ENCODE assay signal across 8 mouse cellular contexts in the genomic region with DNA sequence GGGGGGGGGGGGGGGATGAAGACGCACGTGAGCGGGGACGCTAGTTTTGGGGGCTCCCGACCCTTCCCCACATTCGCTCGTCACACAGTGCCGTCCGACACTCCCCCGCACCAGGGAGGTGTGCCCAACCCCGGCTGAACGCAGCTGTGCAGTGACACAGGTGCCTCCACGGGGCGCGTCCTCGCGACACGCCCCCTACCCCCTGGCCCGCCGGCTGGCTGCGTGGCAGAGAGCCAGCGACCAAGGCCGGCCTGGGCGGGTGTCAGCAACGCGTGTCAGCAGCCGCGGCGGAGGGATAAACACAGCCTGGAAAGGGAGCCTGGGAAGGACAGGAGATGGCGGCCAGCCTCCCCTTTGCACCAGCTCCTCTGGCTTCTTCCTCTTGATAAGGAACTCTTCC. TPM values are rescaled to one million over a fixed set of nuclear protein-coding genes. Genes with fewer than 3 reads are reported as not detected.
DNase-seq lines count a peak whose midpoint lies in the region; ATAC-seq lines count a peak whose summit lies in the region.

No protein-coding gene starts in this region.

- intact Hi-C loops in heart, postnatal 10 days (cut with DNase I), result no loop called here

- H3K4me2 ChIP-seq in kidney, embryonic 14.5 days (replicated peaks; ENCODE audit: low read depth, low read length), result peak overlapping the region; percentile 96
- H3K4me2 ChIP-seq in liver, embryonic 12.5 days, result peak overlapping the region; percentile 84

- peaks cover 8% of the 10 kb centered on the region; the same call in 1 of the 2 replicates for H3K27me3 ChIP-seq in kidney, embryonic 14.5 days (ENCODE audit: control insufficient read depth, insufficient read depth, low read length)
- H3K27me3 ChIP-seq in liver, embryonic 12.5 days (replicated peaks), result peaks cover 97% of the 10 kb centered on the region

- no peak overlapping the region for H3K27ac ChIP-seq in kidney, embryonic 14.5 days (ENCODE audit: low read depth, low read length)
- no peak overlapping the region for H3K27ac ChIP-seq in brown adipose tissue, adult 24 weeks (replicated peaks; ENCODE audit: low read depth, low read length)
- no peak overlapping the region for H3K27ac ChIP-seq in liver, embryonic 12.5 days

- no peak for ATAC-seq in kidney, embryonic 14.5 days (ENCODE audit: low FRiP score, low TSS enrichment)
- no peak for ATAC-seq in liver, embryonic 12.5 days

- under 1% methylated on average over 28 of the region's 30 CpGs for WGBS in kidney, embryonic 14.5 days
- under 1% methylated on average over 29 of the region's 30 CpGs for WGBS in liver, embryonic 12.5 days (ENCODE audit: insufficient replicate concordance)

- peaks cover 66% of the 10 kb centered on the region for H3K4me1 ChIP-seq in kidney, embryonic 14.5 days (ENCODE audit: control insufficient read depth, insufficient read depth, low read length)
- H3K4me1 ChIP-seq in brown adipose tissue, adult 24 weeks (ENCODE audit: control insufficient read depth, insufficient read depth, insufficient read length, low read length), result peaks cover 3% of the 10 kb centered on the region
- peaks cover 83% of the 10 kb centered on the region for H3K4me1 ChIP-seq in liver, embryonic 12.5 days

- no peaks in the 10 kb centered on the region for H3K36me3 ChIP-seq in kidney, embryonic 14.5 days (ENCODE audit: control insufficient read depth, insufficient read depth, low read length)
- H3K36me3 ChIP-seq in liver, embryonic 12.5 days, result no peaks in the 10 kb centered on the region

- no peak for DNase-seq in kidney, adult 9 months
- peak; percentile 71 to 72 for DNase-seq in heart, postnatal 10 days
- DNase-seq in ovary, postnatal 14 days (ENCODE audit: low spot score), result peak; percentile 45
- DNase-seq in urinary bladder, adult 18-20 months (ENCODE audit: low spot score in 2 of 2), result no peak
- DNase-seq in left cerebral cortex, adult 9 months (ENCODE audit: low spot score in 2 of 2), result no peak

- H3K4me3 ChIP-seq in kidney, embryonic 14.5 days (ENCODE audit: low read length), result peak overlapping the region; percentile 51
- peak overlapping the region; percentile 51 for H3K4me3 ChIP-seq in brown adipose tissue, adult 24 weeks (ENCODE audit: insufficient read depth, low read depth, low read length)
- H3K4me3 ChIP-seq in liver, embryonic 12.5 days, result peak overlapping the region; percentile 48

- H3K9ac ChIP-seq in kidney, embryonic 14.5 days (ENCODE audit: low read depth, low read length), result peak overlapping the region; percentile 51; the same call in 1 of the 2 replicates
- peak overlapping the region; percentile 36; the same call in 1 of the 2 replicates for H3K9ac ChIP-seq in liver, embryonic 12.5 days

- H3K9me3 ChIP-seq in kidney, embryonic 14.5 days (ENCODE audit: control insufficient read depth, low read length), result no peaks in the 10 kb centered on the region
- H3K9me3 ChIP-seq in liver, embryonic 12.5 days (replicated peaks), result no peaks in the 10 kb centered on the region

RNA-seq across cellular contexts. Expression of gene Kcnh2, which starts 2.9 kb away (rescaled TPM):
- 4.6 and 5.7 TPM in 2 replicates for polyA plus RNA-seq in kidney, embryonic 14.5 days (2014; fragmentation: Nextera tagmentation; extraction: Ambion mirVana)
- 1.4 and 2.3 TPM in 2 replicates for polyA plus RNA-seq in brown adipose tissue, adult 24 weeks (2012; ENCODE audit: insufficient read depth, insufficient read length, missing spikeins)
- 10 to 100 TPM; 90.5 to 93.9 TPM for total RNA-seq in heart, postnatal 10 days (2021)
- 0.89 and 1.6 TPM in 2 replicates for polyA plus RNA-seq in liver, embryonic 12.5 days (2016; fragmentation: Nextera tagmentation; extraction: Ambion mirVana)

RNA-seq across cellular contexts. Expression of gene Nos3, which starts 16.1 kb away (rescaled TPM):
- polyA plus RNA-seq in kidney, embryonic 14.5 days (2014; fragmentation: Nextera tagmentation; extraction: Ambion mirVana), result 6.3 and 12.0 TPM in 2 replicates
- polyA plus RNA-seq in brown adipose tissue, adult 24 weeks (2012; ENCODE audit: insufficient read depth, insufficient read length, missing spikeins), result 10.2 and 11.2 TPM in 2 replicates
- 10 to 100 TPM; 44.0 to 44.4 TPM for total RNA-seq in heart, postnatal 10 days (2021)
- polyA plus RNA-seq in liver, embryonic 12.5 days (2016; fragmentation: Nextera tagmentation; extraction: Ambion mirVana), result 4.4 and 4.9 TPM in 2 replicates

RNA-seq across cellular contexts. Expression of gene Atg9b, which starts 43.4 kb away (rescaled TPM):
- polyA plus RNA-seq in kidney, embryonic 14.5 days (2014; fragmentation: Nextera tagmentation; extraction: Ambion mirVana), result 1.1 and 1.3 TPM in 2 replicates
- polyA plus RNA-seq in brown adipose tissue, adult 24 weeks (2012; ENCODE audit: insufficient read depth, insufficient read length, missing spikeins), result 5.8 and 6.2 TPM in 2 replicates
- under 1 TPM; 0.62 to 0.89 TPM for total RNA-seq in heart, postnatal 10 days (2021)
- polyA plus RNA-seq in liver, embryonic 12.5 days (2016; fragmentation: Nextera tagmentation; extraction: Ambion mirVana), result 0.47 and 0.93 TPM in 2 replicates

RNA-seq across cellular contexts. Expression of gene Abcb8, which starts 44.9 kb away (rescaled TPM):
- polyA plus RNA-seq in kidney, embryonic 14.5 days (2014; fragmentation: Nextera tagmentation; extraction: Ambion mirVana), result 44.9 and 55.0 TPM in 2 replicates
- 107 and 122 TPM in 2 replicates for polyA plus RNA-seq in brown adipose tissue, adult 24 weeks (2012; ENCODE audit: insufficient read depth, insufficient read length, missing spikeins)
- total RNA-seq in heart, postnatal 10 days (2021), result 10 to 100 TPM; 85.0 to 88.5 TPM
- 32.6 and 34.1 TPM in 2 replicates for polyA plus RNA-seq in liver, embryonic 12.5 days (2016; fragmentation: Nextera tagmentation; extraction: Ambion mirVana)

Comparison
In these comparisons a context has a peak if more than half of its experiments do, and no peak if none do; other contexts are left out.
1. DNase-seq: peak in heart, postnatal 10 days (2 of 2) and ovary, postnatal 14 days (single experiment); none in kidney, adult 9 months (single experiment), urinary bladder, adult 18-20 months (0 of 2) and left cerebral cortex, adult 9 months (0 of 2).
2. Peak in every context shown above with its lines, with median percentiles within 50 percentile points of each other: H3K4me3 ChIP-seq.